Mouse (Mus musculus): ENCODE results near the gene Gm36210. TPM values are rescaled to one million over a fixed set of nuclear protein-coding genes. Genes with fewer than 3 reads are reported as not detected.

Gene Gm36210
- polyA plus RNA-seq, 2 experiments: 0.02 TPM; not detected in 1

DNA sequence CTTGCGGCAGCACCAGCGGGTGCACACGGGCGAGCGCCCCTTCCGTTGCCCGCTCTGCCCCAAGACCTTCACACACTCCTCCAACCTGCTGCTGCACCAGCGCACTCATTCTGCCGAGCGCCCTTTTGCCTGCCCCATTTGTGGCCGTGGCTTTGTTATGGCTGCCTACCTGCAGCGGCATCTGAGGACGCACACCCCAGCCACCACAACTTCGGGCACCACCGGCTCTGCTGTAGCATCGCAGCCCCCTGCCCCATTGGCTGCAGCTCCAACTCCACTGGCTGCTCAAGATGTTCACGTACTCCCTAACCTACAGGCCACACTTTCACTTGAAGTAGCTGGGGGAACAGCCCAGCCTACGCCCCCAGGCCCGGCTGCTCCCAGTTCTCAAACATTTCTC is 14.2 kb upstream of the Gm36210 start:
- no peak overlapping the region for H3K27ac ChIP-seq
- no peaks in the 10 kb centered on the region for H3K9me3 ChIP-seq (ENCODE audit: control insufficient read depth, low read length)
- DNase-seq (ENCODE audit: low read depth in 3 of 3, low spot score in 3 of 3): no peak
- no peak for ATAC-seq (ENCODE audit: insufficient read depth)
- H3K36me3 ChIP-seq (replicated peaks; ENCODE audit: control insufficient read depth, insufficient read depth, low read depth): peaks cover 16% of the 10 kb centered on the region
- no peak for TF ChIP-seq CTCF (IDR thresholded peaks at IDR 0.05; ENCODE audit: low read depth)
- no peak for TF ChIP-seq EP300 (IDR thresholded peaks at IDR 0.05; ENCODE audit: low read depth)
- 89% methylated on average over 17 of the region's 19 CpGs for WGBS (ENCODE audit: insufficient replicate concordance)
- no peak overlapping the region for H3K4me3 ChIP-seq (ENCODE audit: insufficient read depth in 1 of 2, low read depth in 2 of 2, low read length in 2 of 2)
- H3K4me2 ChIP-seq (ENCODE audit: low read depth): no peak overlapping the region
- no peak overlapping the region for H3K9ac ChIP-seq (replicated peaks)
- H3K27me3 ChIP-seq (ENCODE audit: control insufficient read depth, insufficient read depth, low read length): peaks cover 22% of the 10 kb centered on the region
- peaks cover 5 to 10% of the 10 kb centered on the region in 2 experiments for H3K4me1 ChIP-seq (replicated peaks; ENCODE audit: control insufficient read depth in 2 of 2, insufficient read depth in 2 of 2, low read length in 1 of 2)

DNA sequence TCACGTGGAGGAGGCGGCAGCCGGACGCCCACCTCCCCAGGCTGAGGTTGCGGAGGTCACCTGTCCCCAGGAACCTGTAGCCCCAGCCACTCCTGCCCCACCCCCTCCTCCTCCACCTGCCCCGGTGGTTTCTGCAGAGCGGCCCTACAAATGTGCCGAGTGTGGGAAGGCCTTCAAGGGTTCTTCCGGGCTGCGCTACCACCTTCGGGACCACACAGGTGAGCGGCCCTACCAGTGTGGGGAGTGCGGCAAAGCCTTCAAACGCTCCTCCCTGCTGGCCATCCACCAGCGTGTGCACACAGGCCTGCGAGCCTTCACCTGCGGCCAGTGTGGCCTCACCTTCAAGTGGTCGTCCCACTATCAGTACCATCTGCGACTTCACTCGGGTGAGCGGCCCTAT is 13.7 kb upstream of the Gm36210 start:
- Histone ChIP-seq H3K36me3 (replicated peaks; ENCODE audit: control insufficient read depth, insufficient read depth, low read depth) (peaks cover 16% of the 10 kb centered on the region), H3K9me3 (ENCODE audit: control insufficient read depth, low read length) (no peaks in the 10 kb centered on the region), H3K4me1 (replicated peaks; ENCODE audit: control insufficient read depth in 2 of 2, insufficient read depth in 2 of 2, low read length in 1 of 2) (peaks cover 5 to 10% of the 10 kb centered on the region in 2 experiments), H3K4me2 (ENCODE audit: low read depth) (no peak overlapping the region), H3K27me3 (ENCODE audit: control insufficient read depth, insufficient read depth, low read length) (peaks cover 22% of the 10 kb centered on the region), H3K4me3 (ENCODE audit: insufficient read depth in 1 of 2, low read depth in 2 of 2, low read length in 2 of 2) (no peak overlapping the region), H3K27ac (no peak overlapping the region), H3K9ac (replicated peaks) (no peak overlapping the region)
- DNase-seq (ENCODE audit: low read depth in 3 of 3, low spot score in 3 of 3): no peak
- ATAC-seq (ENCODE audit: insufficient read depth): no peak
- TF ChIP-seq EP300 (IDR thresholded peaks at IDR 0.05; ENCODE audit: low read depth): no peak
- TF ChIP-seq CTCF (IDR thresholded peaks at IDR 0.05; ENCODE audit: low read depth): no peak
- WGBS (ENCODE audit: insufficient replicate concordance): 87% methylated on average over 21 of the region's 21 CpGs

DNA sequence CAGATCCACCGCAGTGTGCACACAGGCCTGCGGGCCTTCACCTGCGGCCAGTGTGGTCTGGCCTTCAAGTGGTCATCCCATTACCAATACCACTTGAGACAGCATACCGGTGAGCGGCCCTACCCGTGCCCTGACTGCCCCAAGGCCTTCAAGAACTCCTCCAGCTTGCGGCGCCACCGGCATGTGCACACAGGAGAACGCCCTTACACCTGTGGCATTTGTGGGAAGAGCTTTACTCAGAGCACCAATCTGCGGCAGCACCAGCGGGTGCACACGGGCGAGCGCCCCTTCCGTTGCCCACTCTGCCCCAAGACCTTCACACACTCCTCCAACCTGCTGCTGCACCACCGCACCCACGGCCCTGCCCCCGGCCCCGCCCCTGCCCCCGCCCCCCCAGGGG is 12.8 kb upstream of the Gm36210 start:
- TF ChIP-seq EP300 (IDR thresholded peaks at IDR 0.05; ENCODE audit: low read depth) (no peak), CTCF (IDR thresholded peaks at IDR 0.05; ENCODE audit: low read depth) (no peak)
- H3K4me2 ChIP-seq (ENCODE audit: low read depth): no peak overlapping the region
- no peak for DNase-seq (ENCODE audit: low read depth in 3 of 3, low spot score in 3 of 3)
- no peak overlapping the region for H3K9ac ChIP-seq (replicated peaks)
- H3K4me3 ChIP-seq (ENCODE audit: insufficient read depth in 1 of 2, low read depth in 2 of 2, low read length in 2 of 2): no peak overlapping the region
- H3K27ac ChIP-seq: no peak overlapping the region
- peaks cover 8 to 14% of the 10 kb centered on the region in 2 experiments for H3K4me1 ChIP-seq (replicated peaks; ENCODE audit: control insufficient read depth in 2 of 2, insufficient read depth in 2 of 2, low read length in 1 of 2)
- no peaks in the 10 kb centered on the region for H3K9me3 ChIP-seq (ENCODE audit: control insufficient read depth, low read length)
- peaks cover 16% of the 10 kb centered on the region for H3K36me3 ChIP-seq (replicated peaks; ENCODE audit: control insufficient read depth, insufficient read depth, low read depth)
- peaks cover 16% of the 10 kb centered on the region for H3K27me3 ChIP-seq (ENCODE audit: control insufficient read depth, insufficient read depth, low read length)
- no peak for ATAC-seq (ENCODE audit: insufficient read depth)
- 91% methylated on average over 21 of the region's 21 CpGs for WGBS (ENCODE audit: insufficient replicate concordance)

DNA sequence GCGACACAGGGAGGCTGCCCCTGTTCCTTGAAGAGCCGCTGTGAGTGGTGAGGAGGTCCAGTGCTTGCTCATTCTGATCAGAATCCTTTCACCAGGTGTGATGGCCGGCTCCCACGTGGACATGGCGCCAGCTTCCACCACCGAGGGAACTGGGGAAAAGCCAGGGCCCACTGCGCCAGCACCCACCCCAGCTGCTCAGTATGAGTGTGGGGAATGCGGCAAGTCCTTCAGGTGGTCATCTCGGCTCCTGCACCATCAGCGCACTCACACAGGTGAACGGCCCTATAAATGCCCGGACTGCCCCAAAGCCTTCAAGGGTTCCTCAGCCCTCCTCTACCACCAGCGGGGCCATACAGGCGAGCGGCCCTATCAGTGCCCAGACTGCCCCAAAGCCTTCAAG is 12.4 kb upstream of the Gm36210 start:
- ATAC-seq (ENCODE audit: insufficient read depth): no peak

DNA sequence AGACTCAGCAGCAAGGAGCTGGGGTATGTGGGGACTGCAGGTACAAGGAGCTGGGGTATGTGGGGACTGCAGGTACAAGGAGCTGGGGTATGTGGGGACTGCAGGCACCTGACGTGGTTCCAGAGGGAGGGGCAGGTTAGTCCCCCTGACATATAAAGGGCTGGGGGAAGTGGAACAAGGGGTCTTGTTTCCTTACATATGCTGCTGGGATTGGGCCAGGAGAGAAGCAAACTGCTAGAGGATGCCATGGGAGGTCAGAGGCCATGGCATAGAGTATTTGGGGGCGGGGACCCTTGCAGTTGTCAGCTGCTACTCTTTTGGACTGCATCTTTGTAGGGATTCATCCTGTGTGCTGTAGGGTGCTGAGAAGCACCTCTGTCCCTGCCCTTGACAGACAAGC is 11.2 kb upstream of the Gm36210 start:
- Histone ChIP-seq H3K36me3 (replicated peaks; ENCODE audit: control insufficient read depth, insufficient read depth, low read depth) (peaks cover 16% of the 10 kb centered on the region), H3K9ac (replicated peaks) (no peak overlapping the region), H3K4me2 (ENCODE audit: low read depth) (no peak overlapping the region), H3K27ac (no peak overlapping the region), H3K27me3 (ENCODE audit: control insufficient read depth, insufficient read depth, low read length) (peaks cover under 1% of the 10 kb centered on the region; the same call in 1 of the 2 replicates), H3K4me1 (replicated peaks; ENCODE audit: control insufficient read depth in 2 of 2, insufficient read depth in 2 of 2, low read length in 1 of 2) (peaks cover 8 to 14% of the 10 kb centered on the region in 2 experiments), H3K9me3 (ENCODE audit: control insufficient read depth, low read length) (no peaks in the 10 kb centered on the region), H3K4me3 (ENCODE audit: insufficient read depth in 1 of 2, low read depth in 2 of 2, low read length in 2 of 2) (no peak overlapping the region)
- 85% methylated on average over 2 of the region's 2 CpGs for WGBS (ENCODE audit: insufficient replicate concordance)
- no peak for ATAC-seq (ENCODE audit: insufficient read depth)
- TF ChIP-seq CTCF (IDR thresholded peaks at IDR 0.05; ENCODE audit: low read depth) (no peak), EP300 (IDR thresholded peaks at IDR 0.05; ENCODE audit: low read depth) (no peak)
- no peak for DNase-seq (ENCODE audit: low read depth in 3 of 3, low spot score in 3 of 3)

More for the DNA sequence above, 12.4 kb upstream of the Gm36210 start:
- peaks cover 12% of the 10 kb centered on the region for H3K27me3 ChIP-seq (ENCODE audit: control insufficient read depth, insufficient read depth, low read length)
- H3K4me3 ChIP-seq (ENCODE audit: insufficient read depth in 1 of 2, low read depth in 2 of 2, low read length in 2 of 2): no peak overlapping the region
- H3K36me3 ChIP-seq (replicated peaks; ENCODE audit: control insufficient read depth, insufficient read depth, low read depth): peaks cover 16% of the 10 kb centered on the region
- DNase-seq (ENCODE audit: low read depth in 3 of 3, low spot score in 3 of 3): no peak
- TF ChIP-seq EP300 (IDR thresholded peaks at IDR 0.05; ENCODE audit: low read depth): no peak
- TF ChIP-seq CTCF (IDR thresholded peaks at IDR 0.05; ENCODE audit: low read depth): no peak
- peaks cover 8 to 14% of the 10 kb centered on the region in 2 experiments for H3K4me1 ChIP-seq (replicated peaks; ENCODE audit: control insufficient read depth in 2 of 2, insufficient read depth in 2 of 2, low read length in 1 of 2)
- H3K9me3 ChIP-seq (ENCODE audit: control insufficient read depth, low read length): no peaks in the 10 kb centered on the region
- no peak overlapping the region for H3K27ac ChIP-seq
- H3K9ac ChIP-seq (replicated peaks): no peak overlapping the region
- no peak overlapping the region for H3K4me2 ChIP-seq (ENCODE audit: low read depth)
- 87% methylated on average over 15 of the region's 15 CpGs for WGBS (ENCODE audit: insufficient replicate concordance)

Data from liver, embryonic 14.5 days (tissue).